Mouse (Mus musculus): ENCODE measurements at regions not wholly inside any gene's neighbourhood (a gene's known extent, or its start where the extent isn't known, plus 50 kb on each side); places are given as distances from the start of the nearest gene placed in this dataset.

DNA sequence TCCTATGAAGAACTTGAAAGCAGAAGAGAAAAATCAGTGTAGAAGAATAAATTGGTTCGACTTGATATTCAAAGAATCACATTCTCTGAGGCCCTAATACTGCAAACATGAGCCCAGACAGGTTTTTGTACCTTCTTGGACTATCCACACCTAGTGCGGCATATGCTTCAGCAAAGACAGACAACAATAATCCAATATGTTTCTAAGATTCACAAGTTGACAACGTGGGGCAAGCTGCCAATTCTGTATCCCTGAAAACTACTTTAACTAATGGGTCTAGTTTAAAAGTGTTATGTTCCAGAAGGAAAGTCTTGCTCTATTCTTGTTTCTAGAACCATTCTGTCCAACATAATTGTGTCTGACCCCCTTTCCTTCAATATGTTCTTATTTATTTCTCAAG lies 796.0 kb downstream of the Cypt12 start:
- H3K9ac ChIP-seq (replicated peaks; ENCODE audit: low read depth), result no peak overlapping the region
- H3K36me3 ChIP-seq (ENCODE audit: insufficient read depth, low read length), result no peaks in the 10 kb centered on the region
- no peaks in the 10 kb centered on the region for H3K27me3 ChIP-seq (replicated peaks; ENCODE audit: insufficient read depth, low read length)
- ATAC-seq (no peak), DNase-seq (ENCODE audit: low spot score) (no peak)
- no peak overlapping the region for H3K4me3 ChIP-seq (ENCODE audit: low read depth, low read length)
- H3K4me1 ChIP-seq (ENCODE audit: insufficient read depth, low read depth, low read length), result no peaks in the 10 kb centered on the region
- 74% methylated on average over 3 of the region's 3 CpGs for WGBS
- H3K4me2 ChIP-seq (replicated peaks; ENCODE audit: low read depth, low read length), result no peak overlapping the region
- H3K27ac ChIP-seq (ENCODE audit: low read length), result no peak overlapping the region
- no peaks in the 10 kb centered on the region for H3K9me3 ChIP-seq (ENCODE audit: low read length)
- no peak for TF ChIP-seq CTCF (IDR thresholded peaks at IDR 0.05)
- no peak for TF ChIP-seq EP300 (IDR thresholded peaks at IDR 0.05)

DNA sequence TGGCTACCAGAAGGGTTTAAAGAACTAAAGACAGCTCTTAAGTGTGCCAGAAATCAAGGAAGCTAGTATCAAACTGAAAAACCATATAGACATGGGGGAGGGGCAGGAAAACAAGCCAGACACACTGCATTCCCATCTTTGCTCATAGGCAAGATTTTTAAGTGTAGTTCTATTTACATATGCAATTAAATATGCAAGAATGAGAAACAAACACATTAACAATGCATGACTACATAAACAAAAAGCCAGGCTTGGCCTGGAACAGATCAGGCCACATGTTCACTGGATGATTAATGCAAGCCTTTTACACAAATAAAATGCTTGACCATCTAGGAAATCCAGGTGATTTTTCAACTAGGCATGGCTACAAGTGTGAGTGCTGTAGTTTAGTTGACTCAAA lies 798.0 kb downstream of the Cypt12 start:
- no peak overlapping the region for H3K4me3 ChIP-seq (ENCODE audit: low read depth, low read length)
- no peak overlapping the region for H3K4me2 ChIP-seq (replicated peaks; ENCODE audit: low read depth, low read length)
- H3K36me3 ChIP-seq (ENCODE audit: insufficient read depth, low read length), result no peaks in the 10 kb centered on the region
- H3K9me3 ChIP-seq (ENCODE audit: low read length), result no peaks in the 10 kb centered on the region
- H3K27ac ChIP-seq (ENCODE audit: low read length), result no peak overlapping the region
- no peaks in the 10 kb centered on the region for H3K27me3 ChIP-seq (replicated peaks; ENCODE audit: insufficient read depth, low read length)
- H3K4me1 ChIP-seq (ENCODE audit: insufficient read depth, low read depth, low read length), result no peaks in the 10 kb centered on the region
- no peak overlapping the region for H3K9ac ChIP-seq (replicated peaks; ENCODE audit: low read depth)
- DNase-seq (ENCODE audit: low spot score) (no peak), ATAC-seq (no peak)
- no peak for TF ChIP-seq EP300 (IDR thresholded peaks at IDR 0.05)
- TF ChIP-seq CTCF (IDR thresholded peaks at IDR 0.05), result no peak

DNA sequence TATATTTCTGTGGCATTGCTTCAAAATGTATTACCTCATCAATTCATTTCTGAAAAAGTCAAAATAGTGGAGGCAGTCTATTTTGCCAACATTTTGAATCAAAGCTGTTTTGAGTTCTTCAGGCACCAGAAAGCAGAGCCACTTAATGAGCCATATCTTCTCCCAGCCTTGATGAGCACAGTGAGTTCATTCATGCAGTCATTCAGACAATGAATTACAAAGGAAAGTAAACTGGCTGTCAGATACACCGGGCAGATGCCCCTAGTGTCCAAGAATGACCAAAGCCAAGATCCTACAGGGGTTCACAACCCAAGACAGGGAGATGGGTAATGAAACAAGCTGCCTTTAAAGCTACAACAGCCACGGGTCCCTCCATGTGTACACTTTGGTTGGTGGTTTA lies 798.7 kb downstream of the Cypt12 start:
- Histone ChIP-seq H3K9ac (replicated peaks; ENCODE audit: low read depth) (no peak overlapping the region), H3K36me3 (ENCODE audit: insufficient read depth, low read length) (no peaks in the 10 kb centered on the region), H3K27ac (ENCODE audit: low read length) (no peak overlapping the region), H3K4me3 (ENCODE audit: low read depth, low read length) (no peak overlapping the region), H3K9me3 (ENCODE audit: low read length) (no peaks in the 10 kb centered on the region), H3K27me3 (replicated peaks; ENCODE audit: insufficient read depth, low read length) (no peaks in the 10 kb centered on the region), H3K4me1 (ENCODE audit: insufficient read depth, low read depth, low read length) (no peaks in the 10 kb centered on the region), H3K4me2 (replicated peaks; ENCODE audit: low read depth, low read length) (no peak overlapping the region)
- ATAC-seq, result no peak
- no peak for DNase-seq (ENCODE audit: low spot score)
- WGBS, result 76% methylated on average over 2 of the region's 2 CpGs
- no peak for TF ChIP-seq EP300 (IDR thresholded peaks at IDR 0.05)
- no peak for TF ChIP-seq CTCF (IDR thresholded peaks at IDR 0.05)

DNA sequence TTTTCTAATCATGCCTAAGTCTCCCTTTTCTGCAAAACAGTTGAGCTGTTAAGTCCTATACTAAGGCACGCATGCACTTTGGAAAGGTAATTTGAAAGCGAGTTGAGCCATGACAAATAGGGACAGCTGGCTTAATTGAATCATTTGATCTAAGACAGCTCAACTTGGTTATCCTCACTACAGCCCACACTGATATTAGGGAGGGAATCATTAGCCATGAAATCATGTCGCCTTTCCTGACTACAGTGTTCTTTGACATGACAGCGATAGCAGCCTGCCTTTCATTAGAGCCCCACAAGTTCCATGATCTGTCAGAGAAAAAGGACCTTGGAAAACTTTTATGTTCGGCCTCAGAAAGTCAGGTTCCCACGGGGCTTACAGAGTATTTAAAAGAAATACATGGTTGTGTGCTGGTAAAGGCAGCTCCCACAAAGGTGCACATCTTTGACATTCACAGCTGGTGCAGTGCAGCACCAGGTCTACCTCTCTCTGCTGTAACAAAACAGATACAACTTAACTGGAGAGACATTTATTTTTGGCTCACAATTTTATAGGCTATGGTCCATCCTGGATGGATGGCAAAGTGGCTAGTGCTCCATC lies 803.5 kb downstream of the Cypt12 start:
- no peak for DNase-seq (ENCODE audit: low spot score)
- 86% methylated on average over 6 of the region's 6 CpGs for WGBS
- Histone ChIP-seq H3K4me1 (ENCODE audit: insufficient read depth, low read depth, low read length) (no peaks in the 10 kb centered on the region), H3K9ac (replicated peaks; ENCODE audit: low read depth) (no peak overlapping the region), H3K27me3 (replicated peaks; ENCODE audit: insufficient read depth, low read length) (no peaks in the 10 kb centered on the region), H3K27ac (ENCODE audit: low read length) (no peak overlapping the region), H3K9me3 (ENCODE audit: low read length) (no peaks in the 10 kb centered on the region), H3K36me3 (ENCODE audit: insufficient read depth, low read length) (no peaks in the 10 kb centered on the region), H3K4me3 (ENCODE audit: low read depth, low read length) (no peak overlapping the region), H3K4me2 (replicated peaks; ENCODE audit: low read depth, low read length) (no peak overlapping the region)
- no peak for TF ChIP-seq EP300 (IDR thresholded peaks at IDR 0.05)
- no peak for TF ChIP-seq CTCF (IDR thresholded peaks at IDR 0.05)
- no peak for ATAC-seq

DNA sequence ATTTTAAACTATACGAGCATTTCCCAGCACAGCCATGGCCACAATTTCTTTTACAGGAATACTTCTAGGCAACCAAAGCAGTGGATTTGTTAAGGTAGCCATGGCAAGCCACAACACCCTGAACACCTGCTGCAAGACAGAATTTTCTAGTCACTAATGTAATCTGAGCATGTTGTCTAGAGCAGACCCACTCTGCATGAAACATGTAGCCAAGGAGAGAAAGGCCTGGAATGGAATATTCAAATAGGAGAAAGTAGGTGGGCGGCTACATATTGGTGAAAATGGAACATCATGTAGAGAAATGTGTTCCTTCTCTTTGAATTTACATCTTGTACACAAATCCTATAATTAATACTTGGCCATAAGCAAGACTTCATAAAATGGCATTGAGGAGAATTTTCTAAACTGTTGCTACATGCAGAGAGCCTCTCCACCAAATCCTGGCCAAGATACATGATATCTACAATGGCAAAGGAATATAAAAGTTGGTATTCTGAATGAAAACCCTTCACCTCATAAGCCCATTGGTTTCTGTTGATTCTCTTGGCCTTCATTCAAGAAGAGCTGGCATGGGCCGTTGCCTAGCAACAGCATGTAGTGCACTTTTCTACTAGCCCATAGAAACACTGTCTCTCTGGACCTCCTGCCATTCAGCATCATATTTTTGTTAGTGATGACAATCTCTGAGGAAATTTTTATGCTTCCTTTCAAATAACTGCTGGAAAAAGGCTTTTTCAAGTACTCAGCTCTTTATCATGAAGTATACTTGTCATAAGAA lies 816.3 kb downstream of the Cypt12 start:
- H3K4me1 ChIP-seq (ENCODE audit: insufficient read depth, low read depth, low read length), result no peaks in the 10 kb centered on the region
- no peak overlapping the region for H3K4me2 ChIP-seq (replicated peaks; ENCODE audit: low read depth, low read length)
- H3K36me3 ChIP-seq (ENCODE audit: insufficient read depth, low read length), result no peaks in the 10 kb centered on the region
- TF ChIP-seq EP300 (IDR thresholded peaks at IDR 0.05) (no peak), CTCF (IDR thresholded peaks at IDR 0.05) (no peak)
- no peak overlapping the region for H3K27ac ChIP-seq (ENCODE audit: low read length)
- no peak overlapping the region for H3K4me3 ChIP-seq (ENCODE audit: low read depth, low read length)
- no peak for DNase-seq (ENCODE audit: low spot score)
- WGBS, result 84% methylated on average over 3 of the region's 3 CpGs
- no peak overlapping the region for H3K9ac ChIP-seq (replicated peaks; ENCODE audit: low read depth)
- H3K9me3 ChIP-seq (ENCODE audit: low read length), result no peaks in the 10 kb centered on the region
- H3K27me3 ChIP-seq (replicated peaks; ENCODE audit: insufficient read depth, low read length), result no peaks in the 10 kb centered on the region
- no peak for ATAC-seq

DNA sequence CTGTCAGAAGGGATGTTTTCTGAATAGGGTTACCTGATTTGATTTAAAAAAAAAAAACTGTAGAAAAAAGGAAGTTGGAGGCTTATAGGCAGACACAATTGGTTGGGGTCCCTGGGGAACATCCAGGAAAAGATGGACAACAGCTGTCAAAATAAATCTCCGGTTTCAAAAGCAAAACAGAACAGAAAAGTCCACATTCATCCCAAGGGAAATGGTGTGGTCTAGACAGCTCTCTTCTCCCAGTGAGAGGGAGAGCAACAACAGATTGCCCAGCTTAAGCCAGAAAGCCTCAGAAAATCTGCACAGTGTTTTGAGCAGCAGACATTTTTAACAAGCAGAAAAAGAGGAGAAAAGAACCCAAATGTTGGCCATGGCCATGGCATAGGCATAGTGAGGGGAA lies 830.3 kb downstream of the Cypt12 start:
- Histone ChIP-seq H3K27me3 (replicated peaks; ENCODE audit: insufficient read depth, low read length) (no peaks in the 10 kb centered on the region), H3K9ac (replicated peaks; ENCODE audit: low read depth) (no peak overlapping the region), H3K36me3 (ENCODE audit: insufficient read depth, low read length) (no peaks in the 10 kb centered on the region), H3K4me2 (replicated peaks; ENCODE audit: low read depth, low read length) (no peak overlapping the region), H3K4me1 (ENCODE audit: insufficient read depth, low read depth, low read length) (no peaks in the 10 kb centered on the region), H3K9me3 (ENCODE audit: low read length) (no peaks in the 10 kb centered on the region), H3K4me3 (ENCODE audit: low read depth, low read length) (no peak overlapping the region), H3K27ac (ENCODE audit: low read length) (no peak overlapping the region)
- ATAC-seq, result no peak
- TF ChIP-seq CTCF (IDR thresholded peaks at IDR 0.05), result no peak
- no peak for TF ChIP-seq EP300 (IDR thresholded peaks at IDR 0.05)
- WGBS, result 61% methylated on average over 1 of the region's 1 CpGs
- DNase-seq (ENCODE audit: low spot score), result no peak
